Mouse (Mus musculus): ENCODE results near the gene Cds1. TPM values are rescaled to one million over a fixed set of nuclear protein-coding genes. Genes with fewer than 3 reads are reported as not detected.

Cds1 gene
- polyA plus RNA-seq (2014; fragmentation: Nextera tagmentation; extraction: Ambion mirVana) = 2.2 and 2.3 TPM in 2 replicates

- under 1% methylated on average over 81 of the region's 91 CpGs for WGBS
- Histone ChIP-seq H3K9me3 (ENCODE audit: low read depth, low read length) (no peaks in the 10 kb centered on the region), H3K36me3 (ENCODE audit: insufficient read depth) (no peaks in the 10 kb centered on the region), H3K27me3 (ENCODE audit: insufficient read depth, low read length) (peaks cover 54% of the 10 kb centered on the region), H3K27ac (ENCODE audit: low read depth) (no peak within 1 kb of the TSS), H3K4me1 (ENCODE audit: insufficient read depth) (no peaks in the 10 kb centered on the region), H3K4me3 (ENCODE audit: low read depth, low read length) (peak within 1 kb of the TSS; percentile 71), H3K9ac (peak within 1 kb of the TSS; percentile 58), H3K4me2 (peak within 1 kb of the TSS; percentile 100)
- peak; percentile 8; the same call in 1 of the 2 replicates for TF ChIP-seq CTCF (IDR thresholded peaks at IDR 0.05; ENCODE audit: low read depth)
- ATAC-seq (ENCODE audit: insufficient read depth) (peak; percentile 88), DNase-seq (peak; percentile 82)
Observed at GRCm38 (mm10) chr5:101764554-101765347, at the start of gene Cds1. Cds1 (plus strand) TSS chr5:101765130.

GRCm38 (mm10) chr5:101724216-101724615, 40.7 kb upstream of the Cds1 start:
- Histone ChIP-seq H3K4me2 (no peak overlapping the region), H3K9ac (no peak overlapping the region), H3K27ac (ENCODE audit: low read depth) (no peak overlapping the region), H3K4me1 (ENCODE audit: insufficient read depth) (no peaks in the 10 kb centered on the region), H3K36me3 (ENCODE audit: insufficient read depth) (no peaks in the 10 kb centered on the region), H3K4me3 (ENCODE audit: low read depth, low read length) (no peak overlapping the region), H3K27me3 (ENCODE audit: insufficient read depth, low read length) (no peaks in the 10 kb centered on the region), H3K9me3 (ENCODE audit: low read depth, low read length) (no peaks in the 10 kb centered on the region)
- 80% methylated on average over 9 of the region's 9 CpGs for WGBS
- no peak for ATAC-seq (ENCODE audit: insufficient read depth)
- TF ChIP-seq CTCF (IDR thresholded peaks at IDR 0.05; ENCODE audit: low read depth) = no peak
- no peak for DNase-seq

GRCm38 (mm10) chr5:101724756-101725155, 40.2 kb upstream of the Cds1 start:
- TF ChIP-seq CTCF (IDR thresholded peaks at IDR 0.05; ENCODE audit: low read depth) = no peak
- Histone ChIP-seq H3K4me3 (ENCODE audit: low read depth, low read length) (no peak overlapping the region), H3K9me3 (ENCODE audit: low read depth, low read length) (no peaks in the 10 kb centered on the region), H3K4me1 (ENCODE audit: insufficient read depth) (no peaks in the 10 kb centered on the region), H3K27me3 (ENCODE audit: insufficient read depth, low read length) (no peaks in the 10 kb centered on the region), H3K27ac (ENCODE audit: low read depth) (no peak overlapping the region), H3K4me2 (no peak overlapping the region), H3K9ac (no peak overlapping the region), H3K36me3 (ENCODE audit: insufficient read depth) (no peaks in the 10 kb centered on the region)
- DNase-seq (no peak), ATAC-seq (ENCODE audit: insufficient read depth) (no peak)
- 88% methylated on average over 16 of the region's 16 CpGs for WGBS

GRCm38 (mm10) chr5:101725703-101726102, 39.2 kb upstream of the Cds1 start:
- no peak for TF ChIP-seq CTCF (IDR thresholded peaks at IDR 0.05; ENCODE audit: low read depth)
- Histone ChIP-seq H3K9me3 (ENCODE audit: low read depth, low read length) (no peaks in the 10 kb centered on the region), H3K4me1 (ENCODE audit: insufficient read depth) (no peaks in the 10 kb centered on the region), H3K4me3 (ENCODE audit: low read depth, low read length) (no peak overlapping the region), H3K36me3 (ENCODE audit: insufficient read depth) (no peaks in the 10 kb centered on the region), H3K4me2 (no peak overlapping the region), H3K27me3 (ENCODE audit: insufficient read depth, low read length) (no peaks in the 10 kb centered on the region), H3K27ac (ENCODE audit: low read depth) (no peak overlapping the region), H3K9ac (no peak overlapping the region)
- WGBS = 56% methylated on average over 8 of the region's 8 CpGs
- no peak for ATAC-seq (ENCODE audit: insufficient read depth)
- no peak for DNase-seq

GRCm38 (mm10) chr5:101726371-101726770, 38.6 kb upstream of the Cds1 start:
- no peak overlapping the region for H3K4me3 ChIP-seq (ENCODE audit: low read depth, low read length)
- no peaks in the 10 kb centered on the region for H3K36me3 ChIP-seq (ENCODE audit: insufficient read depth)
- DNase-seq (peak; percentile 17), ATAC-seq (ENCODE audit: insufficient read depth) (no peak)
- no peak overlapping the region for H3K9ac ChIP-seq
- H3K4me2 ChIP-seq = no peak overlapping the region
- no peaks in the 10 kb centered on the region for H3K27me3 ChIP-seq (ENCODE audit: insufficient read depth, low read length)
- no peak for TF ChIP-seq CTCF (IDR thresholded peaks at IDR 0.05; ENCODE audit: low read depth)
- no peak overlapping the region for H3K27ac ChIP-seq (ENCODE audit: low read depth)
- no peaks in the 10 kb centered on the region for H3K9me3 ChIP-seq (ENCODE audit: low read depth, low read length)
- no peaks in the 10 kb centered on the region for H3K4me1 ChIP-seq (ENCODE audit: insufficient read depth)
- 51% methylated on average over 6 of the region's 6 CpGs for WGBS

- Histone ChIP-seq H3K4me1 (ENCODE audit: insufficient read depth) (no peaks in the 10 kb centered on the region), H3K4me2 (no peak overlapping the region), H3K27ac (ENCODE audit: low read depth) (no peak overlapping the region), H3K36me3 (ENCODE audit: insufficient read depth) (no peaks in the 10 kb centered on the region), H3K9ac (no peak overlapping the region), H3K4me3 (ENCODE audit: low read depth, low read length) (no peak overlapping the region), H3K9me3 (ENCODE audit: low read depth, low read length) (no peaks in the 10 kb centered on the region), H3K27me3 (ENCODE audit: insufficient read depth, low read length) (no peaks in the 10 kb centered on the region)
- no peak for DNase-seq
- WGBS = 62% methylated on average over 8 of the region's 8 CpGs
- TF ChIP-seq CTCF (IDR thresholded peaks at IDR 0.05; ENCODE audit: low read depth) = no peak
- no peak for ATAC-seq (ENCODE audit: insufficient read depth)
Observed at GRCm38 (mm10) chr5:101728304-101728905, 36.5 kb upstream of the Cds1 start.

- WGBS = 52% methylated on average over 3 of the region's 3 CpGs
- Histone ChIP-seq H3K9ac (no peak overlapping the region), H3K36me3 (ENCODE audit: insufficient read depth) (no peaks in the 10 kb centered on the region), H3K27me3 (ENCODE audit: insufficient read depth, low read length) (no peaks in the 10 kb centered on the region), H3K9me3 (ENCODE audit: low read depth, low read length) (no peaks in the 10 kb centered on the region), H3K4me2 (no peak overlapping the region), H3K4me3 (ENCODE audit: low read depth, low read length) (no peak overlapping the region), H3K27ac (ENCODE audit: low read depth) (no peak overlapping the region), H3K4me1 (ENCODE audit: insufficient read depth) (no peaks in the 10 kb centered on the region)
- ATAC-seq (ENCODE audit: insufficient read depth) (no peak), DNase-seq (no peak)
- TF ChIP-seq CTCF (IDR thresholded peaks at IDR 0.05; ENCODE audit: low read depth) = no peak
Observed at GRCm38 (mm10) chr5:101737341-101737740, 27.6 kb upstream of the Cds1 start.

Measured in lung, embryonic 14.5 days (tissue).